Mouse (Mus musculus): ENCODE measurements around the gene Myh1.

- TF ChIP-seq ZC3H11A (IDR thresholded peaks at IDR 0.05; ENCODE audit: borderline replicate concordance, low read depth, low read length) (no peak), ZNF384 (IDR thresholded peaks at IDR 0.05; ENCODE audit: low read depth, low read length) (no peak), HCFC1 (IDR thresholded peaks at IDR 0.05; ENCODE audit: borderline replicate concordance, insufficient read depth, low read length) (no peak), CHD2 (IDR thresholded peaks at IDR 0.05; ENCODE audit: low read depth, low read length) (no peak), MAFK (IDR thresholded peaks at IDR 0.05; ENCODE audit: insufficient read depth, low read depth, low read length) (no peak)
Observed at GRCm38 (mm10) chr11:67204766-67205165, 4.9 kb downstream of the Myh1 start.
